Mouse (Mus musculus) adipose tissue, adult 10 weeks (tissue): ENCODE results near the gene Rpl21. TPM values are rescaled to one million over a fixed set of nuclear protein-coding genes. Genes with fewer than 3 reads are reported as not detected.

Source experiments
- polyA plus RNA-seq: library from polyadenylated mRNA; stranded (reverse); fragments of 350-450 nt; fragmentation: Illumina TruSeq; extraction: RNeasy Lipid Tissue Mini Kit (QIAGEN cat#74804); gene quantifications from one replicate; pipeline ENCODE4 v1.2.3, GENCODE M21; 2014; ENCODE audit warnings: low read depth, low replicate concordance

Gene Rpl21
- polyA plus RNA-seq = 988 TPM

GRCm38 (mm10) chr5:146832769-146833448, at the start of gene Rpl21:
TSS of gene Rpl21 (plus strand) at chr5:146832890.

GRCm38 (mm10) chr5:146794853-146795252, 37.8 kb upstream of the Rpl21 start, which contains the start of gene Usp12:
TSS of gene Usp12 (minus strand) at chr5:146795006.

GRCm38 (mm10) chr5:146844945-146845365, 12.3 kb downstream of the Rpl21 start, which contains the start of gene Rasl11a:
TSS of gene Rasl11a (plus strand) at chr5:146845071.

Other genes starting within 250 kb of the Rpl21 start
- gene Gpr12, start 247.7 kb upstream of the Rpl21 start, polyA plus RNA-seq = not detected
- gene Usp12, start 37.9 kb upstream of the Rpl21 start, polyA plus RNA-seq = 31.1 TPM
- 19.6 TPM for gene Rasl11a, start 12.2 kb downstream of the Rpl21 start, polyA plus RNA-seq
- 37.3 TPM for gene Gtf3a, start 115.8 kb downstream of the Rpl21 start, polyA plus RNA-seq
- gene Mtif3, start 130.9 kb downstream of the Rpl21 start, polyA plus RNA-seq = 18.9 TPM
- gene Lnx2, start 243.7 kb downstream of the Rpl21 start, polyA plus RNA-seq = 12.5 TPM
- gene Polr1d, start 244.2 kb downstream of the Rpl21 start, polyA plus RNA-seq = 136 TPM